Mouse (Mus musculus) testis, adult 2 months (tissue): ENCODE measurements around the gene Nmt1. TPM values are rescaled to one million over a fixed set of nuclear protein-coding genes. Genes with fewer than 3 reads are reported as not detected.

ENCODE experiments used
- H3K27ac ChIP-seq: fragments of 200-500 bp; 2 replicates; pipeline ENCODE4 v1.5.1; 2012; ENCODE audit warnings: low read depth, low read length; ENCODE audit not compliant: control insufficient read depth, insufficient read depth
- H3K27me3 ChIP-seq: fragments of 200-500 bp; 2 replicates; pipeline ENCODE4 v1.6.1; 2012; ENCODE audit warnings: mild to moderate bottlenecking, low read length, moderate library complexity; ENCODE audit not compliant: control insufficient read depth, insufficient read depth
- H3K36me3 ChIP-seq: fragments of 200-500 bp; 2 replicates; pipeline ENCODE4 v1.6.1; 2012; ENCODE audit warnings: mild to moderate bottlenecking, low read length; ENCODE audit not compliant: control insufficient read depth, insufficient read depth
- H3K4me1 ChIP-seq: fragments of 200-500 bp; 2 replicates; pipeline ENCODE4 v1.6.1; 2012; ENCODE audit warnings: low read length; ENCODE audit not compliant: control insufficient read depth, insufficient read depth
- H3K4me3 ChIP-seq: fragments of 200-500 bp; 2 replicates; pipeline ENCODE4 v1.5.1; 2012; ENCODE audit warnings: low read depth, mild to moderate bottlenecking, low read length, moderate library complexity, mixed read lengths; ENCODE audit not compliant: control insufficient read depth
- CTCF ChIP-seq: fragments of 200-500 bp; IDR thresholded peaks from 2 replicates; pipeline ENCODE4 v1.5.1; 2012; ENCODE audit warnings: low read depth, mild to moderate bottlenecking, inconsistent platforms, low read length, moderate library complexity; ENCODE audit not compliant: control insufficient read depth, insufficient read depth, insufficient replicate concordance
- POLR2A ChIP-seq: fragments of 200-500 bp; IDR thresholded peaks from 2 replicates; pipeline ENCODE4 v1.6.1; 2012; ENCODE audit warnings: low read depth, mild to moderate bottlenecking, inconsistent platforms, low read length, moderate library complexity; ENCODE audit not compliant: control insufficient read depth
- polyA plus RNA-seq: library from polyadenylated mRNA; depleted of rRNA; stranded (reverse); fragments of >200 nt; gene quantifications from 2 replicates; pipeline ENCODE4 v1.2.3, GENCODE M21; 2012

The Nmt1 gene
- polyA plus RNA-seq, 1 experiment, result 97.3 TPM

DNA sequence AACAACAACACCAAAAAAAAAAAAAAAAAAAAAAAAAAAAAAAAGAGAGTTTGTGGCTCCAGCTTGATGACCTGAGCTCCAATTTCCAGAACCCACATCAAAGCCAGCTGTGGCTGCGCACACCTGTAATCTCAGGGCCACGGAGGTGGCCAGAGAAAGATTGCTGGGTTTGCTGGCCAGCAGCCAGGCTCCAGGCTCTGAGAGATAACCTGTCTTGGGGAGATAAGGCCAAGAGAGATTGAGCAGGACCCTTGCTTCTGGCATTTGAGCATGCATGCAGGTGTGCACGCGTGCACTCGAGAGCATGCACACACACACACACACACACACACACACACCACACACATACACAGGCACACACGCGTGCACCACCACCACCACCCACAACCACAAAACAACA is 65.3 kb downstream of the Nmt1 start:
- no peaks in the 10 kb centered on the region; the same call in 1 of the 2 replicates for H3K4me1 ChIP-seq
- H3K4me3 ChIP-seq, result no peak overlapping the region
- TF ChIP-seq POLR2A (no peak), CTCF (no peak)
- no peak overlapping the region for H3K27ac ChIP-seq
- H3K36me3 ChIP-seq, result no peaks in the 10 kb centered on the region
- H3K27me3 ChIP-seq, result no peaks in the 10 kb centered on the region

DNA sequence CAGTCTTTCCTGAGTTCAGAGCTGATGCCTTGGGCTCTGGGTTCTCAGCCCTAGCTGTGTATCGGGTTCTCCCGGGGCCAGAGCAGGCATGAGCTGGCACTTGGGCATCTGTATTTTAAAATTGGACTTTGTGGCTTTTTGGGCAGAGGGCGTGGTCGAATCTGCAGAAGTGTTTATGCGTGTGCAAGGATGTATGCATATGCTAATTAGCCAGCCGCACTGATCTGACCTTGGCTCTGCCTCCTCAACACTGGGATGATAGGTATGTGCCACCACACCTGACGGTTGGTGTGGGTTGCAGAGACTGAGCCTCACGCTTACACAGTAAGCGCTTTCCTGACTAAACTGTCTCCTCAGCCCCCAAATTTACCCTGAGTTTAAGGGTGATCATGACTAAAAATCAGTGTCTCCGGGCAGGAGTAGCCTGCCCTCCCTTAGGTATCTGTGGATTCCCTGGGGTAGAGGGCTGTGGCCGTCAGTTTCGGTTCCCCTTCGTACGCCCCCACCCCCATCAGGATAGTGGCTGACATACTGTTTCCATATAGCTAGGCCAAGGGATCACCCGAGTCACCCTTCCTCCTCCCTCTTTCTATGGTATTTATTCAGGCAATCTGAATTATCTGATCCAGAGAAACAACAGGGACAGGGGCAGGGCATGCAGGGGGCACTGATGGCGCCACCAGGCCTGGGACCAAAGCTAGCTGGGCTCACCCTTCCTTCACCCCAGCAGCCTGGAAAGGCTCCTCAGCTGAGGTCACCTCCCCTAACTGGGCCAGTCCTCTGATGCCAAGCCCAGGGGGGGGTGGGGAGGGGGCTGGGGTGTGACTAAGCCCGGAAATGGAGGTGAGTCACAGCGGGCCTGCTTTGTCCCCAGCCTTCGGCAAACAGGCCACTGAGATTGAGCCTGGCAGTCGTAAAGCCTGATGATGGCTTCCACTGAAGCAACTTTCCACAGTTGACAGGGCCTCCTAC is 66.2 kb downstream of the Nmt1 start:
- TF ChIP-seq CTCF, result no peak
- TF ChIP-seq POLR2A, result 0 out of 2 replicates have a peak, but pooled peaks have one; percentile 22
- H3K4me1 ChIP-seq, result no peaks in the 10 kb centered on the region; the same call in 1 of the 2 replicates
- no peak overlapping the region for H3K27ac ChIP-seq
- H3K4me3 ChIP-seq, result no peak overlapping the region
- no peaks in the 10 kb centered on the region for H3K27me3 ChIP-seq
- H3K36me3 ChIP-seq, result no peaks in the 10 kb centered on the region

- Histone ChIP-seq H3K36me3 (no peaks in the 10 kb centered on the region), H3K27ac (no peak overlapping the region), H3K4me1 (no peaks in the 10 kb centered on the region; the same call in 1 of the 2 replicates), H3K4me3 (no peak overlapping the region), H3K27me3 (no peaks in the 10 kb centered on the region)
- TF ChIP-seq CTCF, result no peak
- TF ChIP-seq POLR2A, result no peak
Measured at GRCm38 (mm10) chr11:103095107-103095670, 67.2 kb downstream of the Nmt1 start.

DNA sequence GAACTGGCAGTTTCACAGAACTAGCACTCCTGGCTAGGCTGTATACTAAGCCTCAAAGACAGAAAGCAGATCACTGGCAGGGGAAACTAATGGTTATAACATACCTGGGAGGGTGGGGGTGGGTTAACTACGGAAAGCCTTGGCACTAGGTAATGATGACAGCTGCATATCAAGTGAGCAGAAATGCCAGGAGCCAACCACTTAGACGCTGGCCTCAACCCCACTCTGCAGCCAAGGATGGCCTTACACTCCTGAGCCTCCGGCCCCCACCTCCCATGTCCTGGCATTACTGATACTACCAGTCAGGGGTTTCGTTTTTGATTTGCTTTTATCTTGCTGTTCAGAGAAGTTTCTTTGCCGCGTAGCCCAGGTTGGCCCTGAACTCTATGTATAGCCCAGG is 67.8 kb downstream of the Nmt1 start:
- TF ChIP-seq POLR2A, result no peak
- no peak for TF ChIP-seq CTCF
- no peak overlapping the region for H3K4me3 ChIP-seq
- H3K36me3 ChIP-seq, result no peaks in the 10 kb centered on the region
- no peaks in the 10 kb centered on the region for H3K27me3 ChIP-seq
- peaks cover 5% of the 10 kb centered on the region; the same call in 1 of the 2 replicates for H3K4me1 ChIP-seq
- H3K27ac ChIP-seq, result no peak overlapping the region

- no peaks in the 10 kb centered on the region for H3K36me3 ChIP-seq
- peaks cover 17% of the 10 kb centered on the region for H3K4me1 ChIP-seq
- H3K27me3 ChIP-seq, result no peaks in the 10 kb centered on the region
- TF ChIP-seq CTCF (no peak), POLR2A (0 out of 2 replicates have a peak, but pooled peaks have one; percentile 11)
- no peak overlapping the region for H3K4me3 ChIP-seq
- peak overlapping the region; percentile 50; the same call in 1 of the 2 replicates for H3K27ac ChIP-seq
Measured at GRCm38 (mm10) chr11:103096979-103097894, 69.2 kb downstream of the Nmt1 start.

- TF ChIP-seq CTCF (no peak), POLR2A (no peak)
- Histone ChIP-seq H3K36me3 (no peaks in the 10 kb centered on the region), H3K27me3 (no peaks in the 10 kb centered on the region), H3K4me1 (peaks cover 22% of the 10 kb centered on the region), H3K4me3 (no peak overlapping the region), H3K27ac (no peak overlapping the region)
Measured at GRCm38 (mm10) chr11:103098531-103099190, 70.7 kb downstream of the Nmt1 start.

- Histone ChIP-seq H3K36me3 (no peaks in the 10 kb centered on the region), H3K4me3 (no peak overlapping the region), H3K27me3 (no peaks in the 10 kb centered on the region), H3K27ac (no peak overlapping the region), H3K4me1 (peaks cover 23% of the 10 kb centered on the region)
- TF ChIP-seq POLR2A, result no peak
- no peak for TF ChIP-seq CTCF
Measured at GRCm38 (mm10) chr11:103099352-103099940, 71.5 kb downstream of the Nmt1 start.
